Mouse (Mus musculus) kidney, postnatal 0 days (tissue): ENCODE measurements around the gene Msh5. TPM values are rescaled to one million over a fixed set of nuclear protein-coding genes. Genes with fewer than 3 reads are reported as not detected.
A peak's percentile ranks its signal among the peaks of the same experiment; 100 is the strongest.

ENCODE experiments used
- ATAC-seq: fragments of 200-750 bp; cut with Nextera tagmentation; replicated peaks from 2 replicates; pipeline ENCODE4 v1.8.0; 2017; ENCODE audit warnings: low read depth, moderate number of reproducible peaks, moderate TSS enrichment, moderate library complexity; ENCODE audit not compliant: low FRiP score
- DNase-seq: peaks from one replicate; pipeline ENCODE4 v3.0.0-alpha.2; 2016; ENCODE audit warnings: low spot score
- H3K27ac ChIP-seq: fragments of 300-500 bp; sonication (generic); 2 replicates; pipeline ENCODE4 v1.5.1; 2014; ENCODE audit warnings: mild to moderate bottlenecking
- H3K27me3 ChIP-seq: fragments of 300-500 bp; sonication (generic); 2 replicates; pipeline ENCODE4 v1.6.1; 2014; ENCODE audit warnings: low read length, mixed read lengths; ENCODE audit not compliant: insufficient read depth
- H3K36me3 ChIP-seq: fragments of 300-500 bp; sonication (generic); 2 replicates; pipeline ENCODE4 v1.6.1; 2014; ENCODE audit warnings: low read length, mixed read lengths; ENCODE audit not compliant: insufficient read depth
- H3K4me1 ChIP-seq: fragments of 300-500 bp; sonication (generic); replicated peaks from 2 replicates; pipeline ENCODE4 v1.6.1; 2014; ENCODE audit warnings: antibody characterized with exemption, low read length, mixed read lengths; ENCODE audit not compliant: insufficient read depth
- H3K4me2 ChIP-seq: fragments of 300-500 bp; sonication (generic); 2 replicates; pipeline ENCODE4 v1.6.1; 2014; ENCODE audit warnings: mild to moderate bottlenecking, low read length, moderate library complexity, mixed read lengths
- H3K4me3 ChIP-seq: fragments of 300-500 bp; sonication (generic); replicated peaks from 2 replicates; pipeline ENCODE4 v1.5.1; 2014; ENCODE audit warnings: low read depth, low read length
- H3K9ac ChIP-seq: fragments of 300-500 bp; sonication (generic); 2 replicates; pipeline ENCODE4 v1.6.1; 2014; ENCODE audit warnings: low read depth, low read length
- H3K9me3 ChIP-seq: fragments of 300-500 bp; sonication (generic); replicated peaks from 2 replicates; pipeline ENCODE4 v1.6.1; 2016; ENCODE audit warnings: low read length, inconsistent platforms, mixed read lengths
- CTCF ChIP-seq: IDR thresholded peaks from 2 replicates; pipeline ENCODE4 v1.5.1; 2016; ENCODE audit warnings: antibody characterized with exemption, low read depth, mild to moderate bottlenecking, moderate library complexity
- WGBS: fragments of 180-500 bp; shearing (Covaris S2); extraction: QIAGEN DNeasy Blood & Tissue Kit; methylation state at CpG from one replicate; pipeline ENCODE4 v1.1.7; 2014; 5-methylcytosine and 5-hydroxymethylcytosine counted together
- polyA plus RNA-seq: library from polyadenylated mRNA; unstranded; fragments of >200 nt; fragmentation: Nextera tagmentation; extraction: Ambion mirVana; gene quantifications from 2 replicates; pipeline ENCODE4 v1.2.1, GENCODE M21; 2015

The Msh5 gene
- polyA plus RNA-seq, 1 experiment from 2014 or later = 2.7 TPM

GRCm38 (mm10) chr17:35079778-35080177 is 33.2 kb upstream of the Msh5 start:
- no peak overlapping the region for H3K9ac ChIP-seq
- no peak overlapping the region for H3K4me3 ChIP-seq
- no peaks in the 10 kb centered on the region; the same call in 1 of the 2 replicates for H3K27me3 ChIP-seq
- no peaks in the 10 kb centered on the region for H3K9me3 ChIP-seq
- H3K36me3 ChIP-seq = no peaks in the 10 kb centered on the region
- TF ChIP-seq CTCF = no peak
- 66% methylated on average over 9 of the region's 9 CpGs for WGBS
- no peak for ATAC-seq
- H3K4me2 ChIP-seq = no peak overlapping the region
- H3K27ac ChIP-seq = no peak overlapping the region
- no peak for DNase-seq
- H3K4me1 ChIP-seq = peaks cover 3% of the 10 kb centered on the region; the same call in 1 of the 2 replicates

- Histone ChIP-seq H3K27me3 (no peaks in the 10 kb centered on the region; the same call in 1 of the 2 replicates), H3K27ac (peak within 1 kb of the TSS; percentile 72), H3K4me1 (peaks cover 3% of the 10 kb centered on the region; the same call in 1 of the 2 replicates), H3K36me3 (no peaks in the 10 kb centered on the region), H3K4me3 (peak within 1 kb of the TSS; percentile 22), H3K9ac (peak within 1 kb of the TSS; percentile 50), H3K4me2 (peak within 1 kb of the TSS; percentile 55), H3K9me3 (no peaks in the 10 kb centered on the region)
- ATAC-seq (peak; percentile 87), DNase-seq (peak; percentile 86)
- TF ChIP-seq CTCF = peak; percentile 76
- under 1% methylated on average over 14 of the region's 14 CpGs for WGBS
Measured at GRCm38 (mm10) chr17:35077786-35078233, 31.3 kb upstream of the Msh5 start, which contains the start of gene Ly6g6d. Ly6g6d (minus strand) TSS chr17:35078065.

- 3% methylated on average over 2 of the region's 2 CpGs for WGBS
- Histone ChIP-seq H3K9me3 (no peaks in the 10 kb centered on the region), H3K27ac (peak overlapping the region; percentile 72), H3K4me2 (peak overlapping the region; percentile 55), H3K36me3 (no peaks in the 10 kb centered on the region), H3K4me3 (peak overlapping the region; percentile 22), H3K9ac (peak overlapping the region; percentile 25; the same call in 1 of the 2 replicates), H3K4me1 (peaks cover 3% of the 10 kb centered on the region; the same call in 1 of the 2 replicates), H3K27me3 (no peaks in the 10 kb centered on the region; the same call in 1 of the 2 replicates)
- no peak for TF ChIP-seq CTCF
- ATAC-seq (no peak), DNase-seq (no peak)
Measured at GRCm38 (mm10) chr17:35077285-35077684, 30.7 kb upstream of the Msh5 start.

GRCm38 (mm10) chr17:35076507-35077176 is 30.1 kb upstream of the Msh5 start, which contains the start of gene Ly6g6e:
Ly6g6e (plus strand) TSS chr17:35076902.
- Histone ChIP-seq H3K9ac (peak within 1 kb of the TSS; percentile 50), H3K9me3 (no peaks in the 10 kb centered on the region), H3K27me3 (no peaks in the 10 kb centered on the region; the same call in 1 of the 2 replicates), H3K27ac (peak within 1 kb of the TSS; percentile 72), H3K36me3 (no peaks in the 10 kb centered on the region), H3K4me1 (peaks cover 3% of the 10 kb centered on the region; the same call in 1 of the 2 replicates), H3K4me3 (peak within 1 kb of the TSS; percentile 22), H3K4me2 (peak within 1 kb of the TSS; percentile 55)
- TF ChIP-seq CTCF = no peak
- DNase-seq = no peak
- WGBS = 32% methylated on average over 10 of the region's 10 CpGs
- no peak for ATAC-seq

- TF ChIP-seq CTCF = no peak
- Histone ChIP-seq H3K9ac (no peak overlapping the region), H3K4me2 (no peak overlapping the region)
Measured at GRCm38 (mm10) chr17:35074097-35074496, 27.6 kb upstream of the Msh5 start.

GRCm38 (mm10) chr17:35071454-35071853 is 24.9 kb upstream of the Msh5 start:
- Histone ChIP-seq H3K4me1 (0 out of 2 replicates have a peak, but pooled peaks cover under 1% of the 10 kb centered on the region), H3K36me3 (no peaks in the 10 kb centered on the region), H3K27ac (no peak overlapping the region), H3K4me3 (no peak overlapping the region), H3K9me3 (no peaks in the 10 kb centered on the region), H3K4me2 (no peak overlapping the region), H3K9ac (no peak overlapping the region), H3K27me3 (no peaks in the 10 kb centered on the region)
- ATAC-seq = no peak
- WGBS = 42% methylated on average over 9 of the region's 9 CpGs
- no peak for TF ChIP-seq CTCF
- DNase-seq = no peak

More at GRCm38 (mm10) chr17:35074097-35074496, 27.6 kb upstream of the Msh5 start:
- WGBS = 35% methylated on average over 17 of the region's 17 CpGs
- Histone ChIP-seq H3K4me1 (peaks cover 3% of the 10 kb centered on the region; the same call in 1 of the 2 replicates), H3K36me3 (no peaks in the 10 kb centered on the region), H3K27ac (no peak overlapping the region), H3K4me3 (no peak overlapping the region), H3K9me3 (no peaks in the 10 kb centered on the region), H3K27me3 (no peaks in the 10 kb centered on the region)
- ATAC-seq (no peak), DNase-seq (no peak)
